Mouse (Mus musculus) stomach, postnatal 0 days (tissue): Measurements from ENCODE around the gene Cpvl.

ENCODE experiments used
- CTCF ChIP-seq: IDR thresholded peaks from 2 replicates; pipeline ENCODE4 v1.5.1; 2016; ENCODE audit warnings: antibody characterized with exemption, low read depth, mild to moderate bottlenecking, moderate library complexity
- EP300 ChIP-seq: optimal IDR thresholded peaks from 2 replicates; pipeline ENCODE3; 2016; ENCODE audit warnings: antibody characterized with exemption

GRCm38 (mm10) chr6:53966595-53966994 is 11.9 kb downstream of the Cpvl start:
- TF ChIP-seq CTCF (no peak), EP300 (no peak)
